Mouse (Mus musculus) liver, embryonic 15.5 days (tissue): ENCODE results near the gene Kcnj9. TPM values are rescaled to one million over a fixed set of nuclear protein-coding genes. Genes with fewer than 3 reads are reported as not detected.

Experiments
- ATAC-seq: fragments of 200-750 bp; cut with Nextera tagmentation; 2 replicates; pipeline ENCODE4 v1.8.0; 2017; ENCODE audit warnings: moderate number of reproducible peaks, mild to moderate bottlenecking, moderate library complexity; ENCODE audit not compliant: insufficient read depth
- H3K27ac ChIP-seq: fragments of 300-500 bp; sonication (generic); replicated peaks from 2 replicates; pipeline ENCODE4 v1.5.1; 2015; ENCODE audit warnings: mild to moderate bottlenecking, inconsistent platforms
- H3K27me3 ChIP-seq: fragments of 300-500 bp; sonication (generic); 2 replicates; pipeline ENCODE4 v1.6.1; 2015; ENCODE audit warnings: mild to moderate bottlenecking, inconsistent platforms
- H3K36me3 ChIP-seq: fragments of 300-500 bp; sonication (generic); replicated peaks from 2 replicates; pipeline ENCODE4 v1.6.1; 2015; ENCODE audit warnings: moderate library complexity, mild to moderate bottlenecking, inconsistent platforms
- H3K4me1 ChIP-seq: fragments of 300-500 bp; sonication (generic); replicated peaks from 2 replicates; pipeline ENCODE4 v1.6.1; 2015; ENCODE audit warnings: inconsistent platforms
- H3K4me2 ChIP-seq: fragments of 300-500 bp; sonication (generic); 2 replicates; pipeline ENCODE4 v1.6.1; 2015; ENCODE audit warnings: moderate library complexity, mild to moderate bottlenecking, inconsistent platforms
- H3K4me3 ChIP-seq: fragments of 300-500 bp; sonication (generic); replicated peaks from 2 replicates; pipeline ENCODE4 v1.5.1; 2015; ENCODE audit warnings: mild to moderate bottlenecking, inconsistent platforms
- H3K9ac ChIP-seq: fragments of 300-500 bp; sonication (generic); 2 replicates; pipeline ENCODE4 v1.6.1; 2015; ENCODE audit warnings: moderate library complexity, mild to moderate bottlenecking, inconsistent platforms
- H3K9me3 ChIP-seq: fragments of 300-500 bp; sonication (generic); replicated peaks from 2 replicates; pipeline ENCODE4 v1.6.1; 2016; ENCODE audit warnings: inconsistent platforms
- WGBS: fragments of 180-500 bp; shearing (Covaris S2); methylation state at CpG from one replicate; pipeline ENCODE4 v1.1.7; 2015; ENCODE audit warnings: mixed read lengths; ENCODE audit not compliant: insufficient replicate concordance; 5-methylcytosine and 5-hydroxymethylcytosine counted together
- polyA plus RNA-seq: library from polyadenylated mRNA; unstranded; fragments of >200 nt; fragmentation: Nextera tagmentation; extraction: Ambion mirVana; gene quantifications from 2 replicates; pipeline ENCODE4 v1.2.1, GENCODE M21; 2015

The Kcnj9 gene
- polyA plus RNA-seq, 1 experiment from 2014 or later: not detected

DNA sequence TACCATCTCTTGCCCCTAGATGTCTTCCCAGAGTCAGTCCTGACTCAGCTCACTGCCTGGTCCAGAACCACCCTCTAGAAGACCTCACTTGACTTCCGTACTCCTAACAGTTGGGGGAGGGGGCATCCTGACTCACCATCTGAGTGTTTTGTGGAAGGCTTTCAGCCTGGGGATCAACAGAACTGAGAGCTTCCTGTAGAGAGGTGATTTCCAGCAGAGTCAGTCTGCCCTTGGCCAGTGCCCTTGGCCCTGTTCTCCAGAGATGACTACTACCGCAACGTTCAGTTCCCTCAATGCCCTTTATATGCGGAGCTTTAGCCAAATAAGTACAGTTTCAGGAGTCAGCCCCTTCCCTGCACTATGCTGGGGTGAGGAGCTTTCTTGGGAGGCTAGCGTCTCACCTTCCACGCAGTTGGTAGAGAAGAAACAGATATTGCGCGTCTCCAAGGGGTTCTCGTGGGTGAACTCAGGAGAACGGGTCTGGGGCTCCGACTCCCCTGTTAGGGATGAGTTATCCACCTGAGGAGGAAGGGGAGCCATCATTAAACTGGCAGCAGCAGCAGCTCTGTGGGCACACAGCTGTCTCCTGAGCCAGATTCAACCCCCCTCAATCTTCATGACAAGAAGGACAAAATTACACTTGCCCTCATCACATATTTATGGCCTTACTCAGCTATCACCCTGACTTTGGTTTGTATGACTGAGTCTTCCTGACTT is 40.1 kb downstream of the Kcnj9 start:
- WGBS: 79% methylated on average over 11 of the region's 11 CpGs
- H3K9ac ChIP-seq: no peak overlapping the region
- H3K4me2 ChIP-seq: no peak overlapping the region
- no peaks in the 10 kb centered on the region for H3K36me3 ChIP-seq
- H3K27me3 ChIP-seq: peaks cover 8% of the 10 kb centered on the region
- no peak overlapping the region for H3K27ac ChIP-seq
- H3K9me3 ChIP-seq: no peaks in the 10 kb centered on the region
- H3K4me3 ChIP-seq: no peak overlapping the region
- no peak for ATAC-seq
- H3K4me1 ChIP-seq: no peaks in the 10 kb centered on the region

GRCm38 (mm10) chr1:172286740-172287139 is 42.4 kb downstream of the Kcnj9 start:
- ATAC-seq: no peak
- Histone ChIP-seq H3K4me1 (no peaks in the 10 kb centered on the region), H3K9me3 (no peaks in the 10 kb centered on the region), H3K36me3 (no peaks in the 10 kb centered on the region), H3K9ac (no peak overlapping the region), H3K27me3 (peaks cover 15% of the 10 kb centered on the region), H3K4me2 (no peak overlapping the region), H3K27ac (no peak overlapping the region), H3K4me3 (no peak overlapping the region)
- 63% methylated on average over 5 of the region's 5 CpGs for WGBS

DNA sequence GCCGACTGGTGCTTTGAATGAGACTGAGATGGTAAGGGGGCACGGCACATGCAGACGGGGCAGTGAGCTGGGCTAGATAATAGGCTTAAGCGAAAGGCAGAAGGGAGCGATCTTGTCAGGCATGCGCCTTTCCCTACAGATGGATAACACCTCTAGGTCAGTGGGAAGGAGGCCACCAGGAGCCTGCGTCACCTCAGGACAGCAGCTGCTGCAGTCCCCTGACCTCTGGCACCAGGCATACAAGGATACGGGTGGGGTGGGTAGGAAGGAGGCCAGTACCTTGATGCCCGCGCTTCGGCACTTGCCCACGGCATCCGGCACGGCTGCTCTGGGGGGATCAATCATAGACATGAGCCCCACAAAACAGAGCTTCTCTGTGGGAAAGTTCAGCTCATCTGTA is 44.9 kb downstream of the Kcnj9 start:
- WGBS: 73% methylated on average over 14 of the region's 14 CpGs
- H3K36me3 ChIP-seq: no peaks in the 10 kb centered on the region
- no peak overlapping the region for H3K9ac ChIP-seq
- no peak overlapping the region for H3K4me2 ChIP-seq
- peaks cover 15% of the 10 kb centered on the region for H3K27me3 ChIP-seq
- H3K4me3 ChIP-seq: no peak overlapping the region
- no peak overlapping the region for H3K27ac ChIP-seq
- no peak for ATAC-seq
- no peaks in the 10 kb centered on the region for H3K9me3 ChIP-seq
- no peaks in the 10 kb centered on the region for H3K4me1 ChIP-seq

DNA sequence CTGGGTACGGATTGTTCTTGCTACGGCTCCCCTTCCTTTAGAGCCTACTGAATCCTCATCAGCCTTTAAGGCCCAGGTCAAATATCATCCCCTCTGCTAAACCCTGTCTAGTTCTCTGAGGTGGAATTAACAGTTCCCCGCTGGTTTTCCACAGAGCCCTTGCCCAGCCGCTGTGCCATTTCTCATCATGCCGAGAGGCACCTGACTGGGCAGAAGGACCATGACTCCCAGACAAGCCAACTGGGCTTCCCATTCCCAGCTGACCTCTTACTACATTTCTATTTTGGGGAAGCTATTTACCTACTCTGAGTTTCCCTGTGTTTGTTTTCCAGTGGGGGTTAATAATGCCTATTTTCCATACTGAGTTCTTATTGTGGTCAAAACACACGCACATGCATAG is 46.0 kb downstream of the Kcnj9 start:
- Histone ChIP-seq H3K9me3 (no peaks in the 10 kb centered on the region), H3K27me3 (peaks cover 15% of the 10 kb centered on the region; the same call in 1 of the 2 replicates), H3K4me3 (no peak overlapping the region), H3K9ac (no peak overlapping the region), H3K36me3 (no peaks in the 10 kb centered on the region), H3K4me1 (no peaks in the 10 kb centered on the region), H3K4me2 (no peak overlapping the region), H3K27ac (no peak overlapping the region)
- ATAC-seq: no peak
- 76% methylated on average over 6 of the region's 6 CpGs for WGBS

DNA sequence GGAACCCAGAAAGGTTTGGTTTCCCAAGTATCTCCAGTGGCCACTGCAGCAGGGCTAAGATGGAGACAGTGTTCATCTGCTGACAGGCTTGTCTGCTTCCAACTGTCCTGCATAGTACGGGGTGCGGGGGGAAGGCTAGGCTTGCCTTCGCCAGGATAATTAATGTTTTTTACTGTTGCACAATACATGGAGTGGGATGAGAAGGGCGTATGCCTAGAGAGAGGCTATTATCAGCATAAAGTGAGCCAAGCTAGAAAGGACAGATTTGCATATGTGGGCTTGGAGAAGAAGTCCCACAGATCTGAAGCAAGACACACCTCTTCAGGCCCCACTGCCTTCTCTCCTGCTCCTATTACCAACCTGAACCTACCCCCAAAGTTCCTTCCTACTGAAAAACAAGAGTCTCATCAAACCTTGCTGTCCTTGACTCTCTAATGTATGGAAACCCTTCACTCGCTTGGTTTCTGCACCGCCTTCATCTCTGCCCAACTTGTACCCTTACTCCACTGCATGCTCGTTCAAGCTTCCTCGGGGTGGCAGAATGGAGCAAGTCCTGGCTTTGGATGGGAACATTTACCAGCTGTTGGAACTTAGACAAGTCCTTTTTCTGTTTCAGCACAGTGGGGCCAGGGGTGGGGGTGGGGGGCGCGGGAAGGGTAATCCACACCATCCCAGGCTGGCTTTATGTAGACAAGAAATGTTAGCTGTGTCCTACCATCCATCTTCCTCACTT is 47.4 kb downstream of the Kcnj9 start:
- H3K4me3 ChIP-seq: no peak overlapping the region
- H3K9me3 ChIP-seq: no peaks in the 10 kb centered on the region
- ATAC-seq: no peak
- WGBS: 60% methylated on average over 10 of the region's 10 CpGs
- no peak overlapping the region for H3K27ac ChIP-seq
- H3K4me1 ChIP-seq: no peaks in the 10 kb centered on the region
- H3K4me2 ChIP-seq: no peak overlapping the region
- H3K9ac ChIP-seq: no peak overlapping the region
- H3K36me3 ChIP-seq: no peaks in the 10 kb centered on the region
- peaks cover 15% of the 10 kb centered on the region; the same call in 1 of the 2 replicates for H3K27me3 ChIP-seq

GRCm38 (mm10) chr1:172279768-172280509 is 49.2 kb downstream of the Kcnj9 start:
- H3K27me3 ChIP-seq: peaks cover 12% of the 10 kb centered on the region; the same call in 1 of the 2 replicates
- no peaks in the 10 kb centered on the region for H3K9me3 ChIP-seq
- H3K36me3 ChIP-seq: no peaks in the 10 kb centered on the region
- 63% methylated on average over 16 of the region's 16 CpGs for WGBS
- H3K4me1 ChIP-seq: no peaks in the 10 kb centered on the region
- no peak overlapping the region for H3K4me2 ChIP-seq
- no peak overlapping the region for H3K4me3 ChIP-seq
- H3K9ac ChIP-seq: no peak overlapping the region
- ATAC-seq: no peak
- H3K27ac ChIP-seq: no peak overlapping the region

DNA sequence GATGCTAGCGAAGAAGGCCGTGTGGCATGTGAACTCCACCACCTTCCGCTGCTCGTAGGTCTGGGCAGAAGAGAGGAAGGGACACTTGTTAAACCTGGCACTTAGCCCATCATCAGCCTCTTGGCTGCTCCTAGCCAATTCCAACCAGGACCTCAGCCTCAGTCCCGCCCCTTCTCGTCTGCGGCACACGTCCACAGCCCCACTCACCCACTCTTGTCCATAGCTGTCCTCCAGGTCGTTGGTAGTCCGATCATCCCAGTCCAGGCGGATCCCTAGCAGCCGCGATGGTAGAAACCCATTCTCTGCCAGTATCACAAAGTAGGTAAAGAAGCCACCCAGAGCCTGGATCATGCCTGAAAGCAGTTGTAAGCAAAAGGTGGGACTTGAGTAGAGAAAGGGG is 50.8 kb downstream of the Kcnj9 start:
- H3K9ac ChIP-seq: no peak overlapping the region
- H3K4me1 ChIP-seq: no peaks in the 10 kb centered on the region
- no peak overlapping the region for H3K27ac ChIP-seq
- H3K9me3 ChIP-seq: no peaks in the 10 kb centered on the region
- H3K27me3 ChIP-seq: 0 out of 2 replicates have a peak, but pooled peaks cover under 1% of the 10 kb centered on the region
- H3K4me2 ChIP-seq: no peak overlapping the region
- ATAC-seq: no peak
- H3K36me3 ChIP-seq: no peaks in the 10 kb centered on the region
- WGBS: 83% methylated on average over 13 of the region's 13 CpGs
- H3K4me3 ChIP-seq: no peak overlapping the region

DNA sequence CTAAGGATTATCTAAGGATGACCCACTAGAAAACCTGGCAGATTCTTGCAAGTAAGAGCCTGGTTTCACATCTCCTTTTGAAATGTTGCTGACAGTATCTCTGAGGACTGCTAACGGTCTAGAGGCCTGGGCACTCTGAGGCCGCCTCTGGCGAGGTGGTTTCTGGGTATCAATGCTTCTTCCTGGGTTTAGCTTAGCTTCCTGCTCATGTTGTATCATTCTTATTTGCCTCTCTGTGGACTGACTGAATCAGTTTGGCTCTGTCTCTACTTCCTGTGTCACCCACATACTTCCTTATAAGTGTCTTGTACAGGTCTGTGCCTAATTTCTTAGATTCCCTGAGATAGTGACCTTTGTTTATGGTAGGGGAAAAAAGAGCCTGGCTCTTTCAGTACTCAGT is 51.9 kb downstream of the Kcnj9 start:
- Histone ChIP-seq H3K4me1 (no peaks in the 10 kb centered on the region), H3K9ac (no peak overlapping the region), H3K27ac (no peak overlapping the region), H3K36me3 (no peaks in the 10 kb centered on the region), H3K27me3 (no peaks in the 10 kb centered on the region), H3K4me2 (no peak overlapping the region), H3K4me3 (no peak overlapping the region), H3K9me3 (no peaks in the 10 kb centered on the region)
- no peak for ATAC-seq
- 15% methylated on average over 3 of the region's 3 CpGs for WGBS

- ATAC-seq: no peak
- H3K27me3 ChIP-seq: no peaks in the 10 kb centered on the region
- no peaks in the 10 kb centered on the region for H3K36me3 ChIP-seq
- no peaks in the 10 kb centered on the region for H3K4me1 ChIP-seq
- H3K9ac ChIP-seq: no peak overlapping the region
- no peaks in the 10 kb centered on the region for H3K9me3 ChIP-seq
- no peak overlapping the region for H3K4me2 ChIP-seq
- H3K27ac ChIP-seq: no peak overlapping the region
- no peak overlapping the region for H3K4me3 ChIP-seq
- 65% methylated on average over 5 of the region's 5 CpGs for WGBS
Observed at GRCm38 (mm10) chr1:172274547-172274946, 54.6 kb downstream of the Kcnj9 start.

DNA sequence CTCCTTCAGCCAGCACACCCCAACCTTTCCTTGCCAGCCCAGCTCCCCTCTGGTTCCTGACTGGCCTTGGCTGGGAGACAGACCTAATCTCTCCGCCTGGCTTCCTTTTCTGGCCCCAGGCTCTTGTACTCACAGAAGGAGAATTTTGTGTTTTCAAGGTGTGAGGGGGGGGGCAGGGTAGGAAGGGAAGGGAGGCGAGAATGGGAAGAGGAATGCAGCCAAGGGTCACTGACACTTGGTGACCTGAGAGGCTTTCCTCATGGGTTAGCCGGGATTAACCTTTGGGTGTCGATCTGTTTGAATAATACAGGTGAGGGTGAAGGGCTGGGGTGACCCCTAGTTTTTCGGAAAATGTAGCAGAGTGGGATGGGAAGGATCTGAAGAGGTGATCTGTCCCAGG is 55.0 kb downstream of the Kcnj9 start:
- no peak overlapping the region for H3K4me3 ChIP-seq
- H3K4me2 ChIP-seq: no peak overlapping the region
- no peaks in the 10 kb centered on the region for H3K9me3 ChIP-seq
- 41% methylated on average over 5 of the region's 5 CpGs for WGBS
- H3K9ac ChIP-seq: no peak overlapping the region
- ATAC-seq: no peak
- H3K27ac ChIP-seq: no peak overlapping the region
- no peaks in the 10 kb centered on the region for H3K36me3 ChIP-seq
- H3K27me3 ChIP-seq: no peaks in the 10 kb centered on the region
- no peaks in the 10 kb centered on the region for H3K4me1 ChIP-seq

DNA sequence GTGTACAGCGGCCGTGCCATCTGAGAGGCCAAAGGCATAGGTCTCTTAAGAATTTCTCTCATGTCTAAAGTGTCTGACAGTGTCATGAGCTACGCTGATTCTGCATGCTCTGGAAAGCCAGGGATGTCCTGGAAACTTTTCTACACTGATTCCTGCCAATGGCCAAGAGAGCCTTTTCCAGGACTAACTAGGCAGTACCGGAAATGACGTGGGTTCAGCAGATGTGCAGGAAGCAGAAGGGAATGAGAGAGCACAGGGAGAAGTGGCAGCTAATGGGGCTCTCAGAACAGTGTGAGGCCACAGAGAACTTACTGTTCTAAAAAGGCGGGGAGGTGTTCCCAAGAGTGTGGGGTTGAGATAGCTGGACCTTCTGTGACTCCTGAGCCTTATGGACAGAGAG is 55.7 kb downstream of the Kcnj9 start:
- Histone ChIP-seq H3K4me2 (no peak overlapping the region), H3K4me1 (no peaks in the 10 kb centered on the region), H3K9ac (no peak overlapping the region), H3K4me3 (no peak overlapping the region), H3K9me3 (no peaks in the 10 kb centered on the region), H3K27ac (no peak overlapping the region), H3K36me3 (no peaks in the 10 kb centered on the region), H3K27me3 (no peaks in the 10 kb centered on the region)
- WGBS: 71% methylated on average over 6 of the region's 6 CpGs
- ATAC-seq: no peak
